Mouse (Mus musculus) MEL (cell line): ENCODE results near the gene Cldn4. TPM values are rescaled to one million over a fixed set of nuclear protein-coding genes. Genes with fewer than 3 reads are reported as not detected.

ENCODE experiments used
- DNase-seq: peaks from one replicate; pipeline ENCODE4 v3.0.0; 2011; ENCODE audit warnings: low read depth, low spot score
- H3K27ac ChIP-seq: 2 replicates; pipeline ENCODE4 v1.5.1; 2012; ENCODE audit warnings: low read depth, mild to moderate bottlenecking, control low read depth, low read length, moderate library complexity; ENCODE audit not compliant: control insufficient read depth
- H3K27me3 ChIP-seq, 2 experiments: fragments of 150-350 bp in 1 of 2; sonication (generic) in 1 of 2; 2 replicates each; pipeline ENCODE4 v1.6.1; 2012; ENCODE audit warnings: low read length in 2 of 2, mild to moderate bottlenecking in 2 of 2, improper control_type of control experiment in 1 of 2, moderate library complexity in 1 of 2; ENCODE audit not compliant: insufficient read depth in 2 of 2, control insufficient read depth in 1 of 2
- H3K36me3 ChIP-seq, 2 experiments: 2 replicates each; pipeline ENCODE4 v1.6.1; 2012 to 2014; ENCODE audit warnings: low read length in 2 of 2, improper control_type of control experiment in 1 of 2, inconsistent platforms in 1 of 2, mild to moderate bottlenecking in 1 of 2; ENCODE audit not compliant: insufficient read depth in 2 of 2, control insufficient read depth in 1 of 2
- H3K4me1 ChIP-seq, 2 experiments: fragments of 150-350 bp in 1 of 2; sonication (generic) in 1 of 2; 2 replicates each; pipeline ENCODE4 v1.6.1; 2012; ENCODE audit warnings: low read length in 2 of 2, improper control_type of control experiment in 1 of 2, mild to moderate bottlenecking in 1 of 2; ENCODE audit not compliant: insufficient read depth in 2 of 2, control insufficient read depth in 1 of 2
- H3K4me3 ChIP-seq, 2 experiments: fragments of 150-350 bp in 1 of 2; sonication (generic) in 1 of 2; 2 replicates each; pipeline ENCODE4 v1.5.1; 2012; ENCODE audit warnings: low read depth in 2 of 2, low read length in 2 of 2, mild to moderate bottlenecking in 2 of 2, moderate library complexity in 2 of 2, control low read depth in 1 of 2, improper control_type of control experiment in 1 of 2; ENCODE audit not compliant: control insufficient read depth in 1 of 2, insufficient read depth in 1 of 2
- H3K79me2 ChIP-seq: 2 replicates; pipeline ENCODE4 v1.6.1; 2012; ENCODE audit warnings: mild to moderate bottlenecking, low read length, moderate library complexity; ENCODE audit not compliant: control insufficient read depth, poor library complexity, insufficient read depth
- H3K9ac ChIP-seq: 2 replicates; pipeline ENCODE4 v1.6.1; 2012; ENCODE audit warnings: low read depth, mild to moderate bottlenecking, control low read depth, low read length, moderate library complexity; ENCODE audit not compliant: control insufficient read depth, poor library complexity, severe bottlenecking
- H3K9me3 ChIP-seq: fragments of 150-350 bp; sonication (generic); replicated peaks from 2 replicates; pipeline ENCODE4 v1.6.1; 2012; ENCODE audit warnings: mild to moderate bottlenecking, low read length, improper control_type of control experiment, moderate library complexity; ENCODE audit not compliant: insufficient read depth
- CTCF ChIP-seq, 3 experiments: IDR thresholded peaks in 2 of 3; conservative IDR thresholded peaks in 1 of 3; 2 replicates each; pipeline ENCODE4 v1.5.1; 2011 to 2012; ENCODE audit warnings: low read length in 3 of 3, low read depth in 2 of 3, mild to moderate bottlenecking in 2 of 3, improper control_type of control experiment in 1 of 3, inconsistent platforms in 1 of 3, mixed read lengths in 1 of 3, moderate library complexity in 1 of 3; ENCODE audit not compliant: control insufficient read depth in 1 of 3, insufficient read depth in 1 of 3, poor library complexity in 1 of 3, severe bottlenecking in 1 of 3
- ETS1 ChIP-seq: IDR thresholded peaks from 2 replicates; pipeline ENCODE4 v1.6.1; 2012; ENCODE audit warnings: low read depth, mild to moderate bottlenecking, inconsistent platforms, low read length, improper control_type of control experiment, moderate library complexity
- GABPA ChIP-seq: IDR thresholded peaks from 2 replicates; pipeline ENCODE4 v1.6.1; 2012; ENCODE audit warnings: low read depth, mild to moderate bottlenecking, inconsistent platforms, low read length, improper control_type of control experiment, moderate library complexity
- GATA1 ChIP-seq: IDR thresholded peaks from 2 replicates; pipeline ENCODE4 v1.6.1; 2011; ENCODE audit warnings: low read depth, low read length, improper control_type of control experiment
- HCFC1 ChIP-seq: IDR thresholded peaks from 2 replicates; pipeline ENCODE4 v1.6.1; 2012; ENCODE audit warnings: low read depth, mild to moderate bottlenecking, inconsistent platforms, low read length, improper control_type of control experiment, moderate library complexity
- JUND ChIP-seq: IDR thresholded peaks from 2 replicates; pipeline ENCODE4 v1.6.1; 2011; ENCODE audit warnings: low read depth, mild to moderate bottlenecking, improper control_type of control experiment, low read length
- MAFK ChIP-seq: IDR thresholded peaks from 2 replicates; pipeline ENCODE4 v1.6.1; 2011; ENCODE audit warnings: low read depth, mild to moderate bottlenecking, low read length, improper control_type of control experiment, borderline replicate concordance
- MYB ChIP-seq: IDR thresholded peaks from 2 replicates; pipeline ENCODE4 v1.6.1; 2011; ENCODE audit warnings: mild to moderate bottlenecking, low read depth, low read length, improper control_type of control experiment
- NRF1 ChIP-seq: IDR thresholded peaks from 2 replicates; pipeline ENCODE4 v1.6.1; 2014; ENCODE audit warnings: low read depth, mild to moderate bottlenecking, inconsistent platforms, low read length, improper control_type of control experiment, moderate library complexity; ENCODE audit not compliant: poor library complexity, insufficient read depth, severe bottlenecking
- POLR2A ChIP-seq, 2 experiments: IDR thresholded peaks; 2 replicates each; pipeline ENCODE4 v1.6.1; 2011 to 2012; ENCODE audit warnings: low read length in 2 of 2, mild to moderate bottlenecking in 2 of 2, control low read depth in 1 of 2, improper control_type of control experiment in 1 of 2, low read depth in 1 of 2, moderate library complexity in 1 of 2; ENCODE audit not compliant: control insufficient read depth in 1 of 2, insufficient read depth in 1 of 2, poor library complexity in 1 of 2
- POLR2AphosphoS5 ChIP-seq: IDR thresholded peaks from 2 replicates; pipeline ENCODE4 v1.6.1; 2012; ENCODE audit warnings: low read depth, borderline replicate concordance, mild to moderate bottlenecking, inconsistent platforms, low read length, moderate library complexity, mixed read lengths
- RAD21 ChIP-seq: IDR thresholded peaks from 2 replicates; pipeline ENCODE4 v1.6.1; 2011; ENCODE audit warnings: mild to moderate bottlenecking, low read depth, low read length, improper control_type of control experiment
- SIN3A ChIP-seq: IDR thresholded peaks from 2 replicates; pipeline ENCODE4 v1.6.1; 2012; ENCODE audit warnings: low read length, improper control_type of control experiment, inconsistent platforms
- SMC3 ChIP-seq: IDR thresholded peaks from 2 replicates; pipeline ENCODE4 v1.6.1; 2011; ENCODE audit warnings: low read depth, low read length, improper control_type of control experiment
- TBP ChIP-seq: IDR thresholded peaks from 2 replicates; pipeline ENCODE4 v1.8.0; 2011; ENCODE audit warnings: low read depth, low read length, improper control_type of control experiment
- UBTF ChIP-seq: IDR thresholded peaks from 2 replicates; pipeline ENCODE4 v1.6.1; 2012; ENCODE audit warnings: low read depth, mild to moderate bottlenecking, inconsistent platforms, low read length, improper control_type of control experiment, moderate library complexity, borderline replicate concordance; ENCODE audit not compliant: insufficient read depth
- ZC3H11A ChIP-seq: IDR thresholded peaks from 2 replicates; pipeline ENCODE4 v1.6.1; 2012; ENCODE audit warnings: low read depth, mild to moderate bottlenecking, inconsistent platforms, low read length, improper control_type of control experiment
- polyA plus RNA-seq, 2 experiments: library from polyadenylated mRNA; stranded (reverse) in 1 of 2; unstranded in 1 of 2; fragments of >175 nt in 1 of 2; fragments of >200 nt in 1 of 2; gene quantifications; 2 replicates each; pipeline versions ENCODE4 v1.2.1 to v1.2.4; 2012; ENCODE audit warnings: low replicate concordance in 2 of 2, low read depth in 1 of 2; ENCODE audit not compliant: insufficient read length in 2 of 2, insufficient read depth in 1 of 2, missing spikeins in 1 of 2
- total RNA-seq: library from RNA; depleted of rRNA; stranded (reverse); fragments of 300-350 nt; gene quantifications from 2 replicates; pipeline ENCODE4 v1.2.3, GENCODE M21; 2012

The Cldn4 gene
- total and polyA plus RNA-seq, 3 experiments: 0.04 to 0.08 TPM; not detected in 1

DNA sequence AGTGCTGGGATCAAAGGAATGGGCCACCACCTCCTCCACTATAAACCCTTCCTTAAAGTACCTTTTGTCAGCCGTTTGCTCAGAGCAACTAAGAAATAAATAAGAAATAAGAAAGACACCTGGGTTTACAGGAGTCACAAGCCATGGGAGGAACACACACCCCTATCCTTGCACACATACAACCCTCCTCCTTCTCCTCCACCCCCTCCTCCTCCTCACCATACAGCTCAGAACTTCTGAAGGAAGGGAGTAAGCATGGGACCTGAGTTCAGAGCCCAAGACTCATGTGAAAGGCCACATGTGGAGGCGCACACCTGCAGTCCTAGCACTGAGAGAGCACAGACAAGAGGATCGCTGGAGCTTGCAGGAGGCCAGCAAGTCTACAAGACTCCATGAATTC, 33.4 kb downstream of the Cldn4 start:
- H3K9ac ChIP-seq: peak overlapping the region; percentile 9; the same call in 1 of the 2 replicates
- no peaks in the 10 kb centered on the region for H3K79me2 ChIP-seq
- no peak for TF ChIP-seq POLR2AphosphoS5
- TF ChIP-seq SIN3A: no peak
- TF ChIP-seq ETS1: no peak
- TF ChIP-seq HCFC1: no peak
- no peak for TF ChIP-seq NRF1
- TF ChIP-seq TBP: no peak
- no peak for TF ChIP-seq RAD21
- TF ChIP-seq MYB: no peak
- no peak for TF ChIP-seq POLR2A (IDR thresholded peaks at IDR 0.05; ENCODE audit: control insufficient read depth in 1 of 2, insufficient read depth in 1 of 2, low read depth in 1 of 2, low read length in 2 of 2, poor library complexity in 1 of 2)
- no peak for TF ChIP-seq GATA1
- no peak for TF ChIP-seq GABPA
- TF ChIP-seq, all 39 proteins: peak for 0
- Histone ChIP-seq H3K4me1 (peaks cover 15 to 37% of the 10 kb centered on the region in 2 experiments), H3K27me3 (no peaks in the 10 kb centered on the region), H3K9me3 (no peaks in the 10 kb centered on the region), H3K36me3 (peaks cover 0 to 19% of the 10 kb centered on the region in 2 experiments; a peak in 2 of 4 replicates), H3K4me3 (peak overlapping the region in 1 of 2 experiments; percentile 25; a peak in 2 of 4 replicates), H3K27ac (peak overlapping the region; percentile 26)
- no peak for DNase-seq

DNA sequence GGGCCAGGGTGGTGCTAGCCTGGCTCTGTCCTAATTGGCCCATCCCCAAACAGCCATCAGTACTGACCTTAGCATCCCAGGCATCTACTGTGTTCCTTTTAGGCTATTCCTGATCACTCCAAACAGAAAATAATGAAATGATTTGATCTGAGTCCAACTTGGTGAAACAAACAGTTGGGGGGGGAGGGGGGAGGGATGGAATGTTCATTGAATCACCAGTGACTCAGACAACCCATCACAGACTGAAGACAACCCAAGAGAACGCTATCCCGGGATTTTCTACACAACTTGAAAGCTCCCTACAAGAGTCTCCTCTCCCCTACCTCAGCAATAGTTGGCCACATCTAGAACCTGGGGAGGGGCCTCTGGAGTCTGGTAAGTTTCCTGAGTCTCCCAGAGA, 34.8 kb downstream of the Cldn4 start:
- H3K27ac ChIP-seq: no peak overlapping the region
- H3K4me1 ChIP-seq: peaks cover 13 to 35% of the 10 kb centered on the region in 2 experiments
- no peak overlapping the region for H3K4me3 ChIP-seq
- peaks cover 0 to 19% of the 10 kb centered on the region in 2 experiments; a peak in 2 of 4 replicates for H3K36me3 ChIP-seq
- no peak for TF ChIP-seq CTCF (IDR thresholded peaks at IDR 0.05 in 2 of 3, conservative IDR thresholded peaks at IDR 0.05 in 1 of 3; ENCODE audit: control insufficient read depth in 1 of 3, insufficient read depth in 1 of 3, low read depth in 2 of 3, low read length in 3 of 3, poor library complexity in 1 of 3, severe bottlenecking in 1 of 3)
- TF ChIP-seq MAFK: no peak
- no peak for TF ChIP-seq SMC3
- no peak for TF ChIP-seq UBTF
- no peak for TF ChIP-seq ZC3H11A
- no peak for TF ChIP-seq GABPA
- TF ChIP-seq JUND: no peak
- no peak overlapping the region for H3K9ac ChIP-seq
- H3K27me3 ChIP-seq: no peaks in the 10 kb centered on the region
- no peak for DNase-seq
- H3K79me2 ChIP-seq: no peaks in the 10 kb centered on the region
- H3K9me3 ChIP-seq: no peaks in the 10 kb centered on the region
